Mouse (Mus musculus): ENCODE data around the gene 1700066M21Rik.

Gene 1700066M21Rik

GRCm38 (mm10) chr1:57392417-57392816 lies 15.0 kb downstream of the 1700066M21Rik start:
- DNase-seq (ENCODE audit: low read depth, low spot score) = no peak

DNA sequence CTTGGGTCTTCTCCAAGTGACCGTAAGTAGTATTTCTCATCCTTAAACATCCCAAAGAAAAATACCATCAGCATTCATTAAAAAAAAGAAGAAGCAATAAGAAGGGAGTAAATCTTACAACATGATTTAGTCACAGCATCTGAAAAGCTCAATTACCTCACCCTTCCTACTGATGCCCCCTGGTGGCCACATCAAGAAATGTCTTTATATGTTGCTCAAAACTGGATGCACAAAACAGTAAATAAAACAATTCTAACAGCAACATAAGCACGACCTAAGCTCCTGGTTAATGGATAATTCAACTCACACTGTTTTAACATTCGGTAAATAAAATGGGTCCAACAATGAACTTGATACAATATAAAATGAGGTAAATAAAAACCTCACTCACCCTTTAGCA lies 16.6 kb downstream of the 1700066M21Rik start:
- DNase-seq (ENCODE audit: low read depth, low spot score) = peak; percentile 84

DNA sequence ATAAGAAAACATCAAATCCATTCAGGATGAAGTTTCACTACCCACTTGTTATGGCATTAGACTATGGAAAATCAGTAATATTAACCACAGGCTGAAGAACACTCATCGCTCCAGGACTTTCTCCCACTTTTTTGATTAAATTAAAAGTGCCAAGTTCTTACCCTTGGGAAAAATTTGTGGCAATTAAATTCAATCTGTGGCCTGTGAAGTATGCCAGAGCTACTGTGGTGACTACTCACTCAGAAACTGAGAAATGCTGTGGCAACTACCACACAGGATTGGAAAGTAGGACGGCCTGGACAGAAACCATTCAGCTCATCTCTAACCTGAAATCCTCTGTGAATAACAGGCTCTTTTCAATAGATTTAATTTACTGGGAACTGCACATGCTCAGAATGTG lies 22.9 kb downstream of the 1700066M21Rik start:
- DNase-seq (ENCODE audit: low read depth, low spot score) = no peak

GRCm38 (mm10) chr1:57400877-57401276 lies 23.5 kb downstream of the 1700066M21Rik start:
- no peak for DNase-seq (ENCODE audit: low read depth, low spot score)

DNA sequence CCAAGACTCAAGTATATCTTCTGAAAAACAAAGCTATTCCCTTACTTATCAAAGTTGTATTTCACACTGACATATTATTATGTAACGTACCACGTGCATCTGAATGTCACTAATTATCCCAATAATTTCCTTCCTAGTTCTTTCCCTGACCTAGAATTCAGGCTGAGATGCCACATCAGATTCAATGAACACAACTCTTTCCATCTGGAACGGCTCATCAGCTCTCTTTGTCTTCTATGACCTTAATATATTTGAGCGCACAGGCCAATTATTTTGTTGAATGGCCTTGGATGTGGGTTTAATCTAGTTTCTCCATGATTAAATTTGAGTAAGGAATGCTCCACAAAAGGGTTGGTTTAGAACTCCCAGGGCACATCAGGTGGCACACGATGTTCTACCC lies 24.7 kb downstream of the 1700066M21Rik start:
- DNase-seq (ENCODE audit: low read depth, low spot score) = no peak

DNA sequence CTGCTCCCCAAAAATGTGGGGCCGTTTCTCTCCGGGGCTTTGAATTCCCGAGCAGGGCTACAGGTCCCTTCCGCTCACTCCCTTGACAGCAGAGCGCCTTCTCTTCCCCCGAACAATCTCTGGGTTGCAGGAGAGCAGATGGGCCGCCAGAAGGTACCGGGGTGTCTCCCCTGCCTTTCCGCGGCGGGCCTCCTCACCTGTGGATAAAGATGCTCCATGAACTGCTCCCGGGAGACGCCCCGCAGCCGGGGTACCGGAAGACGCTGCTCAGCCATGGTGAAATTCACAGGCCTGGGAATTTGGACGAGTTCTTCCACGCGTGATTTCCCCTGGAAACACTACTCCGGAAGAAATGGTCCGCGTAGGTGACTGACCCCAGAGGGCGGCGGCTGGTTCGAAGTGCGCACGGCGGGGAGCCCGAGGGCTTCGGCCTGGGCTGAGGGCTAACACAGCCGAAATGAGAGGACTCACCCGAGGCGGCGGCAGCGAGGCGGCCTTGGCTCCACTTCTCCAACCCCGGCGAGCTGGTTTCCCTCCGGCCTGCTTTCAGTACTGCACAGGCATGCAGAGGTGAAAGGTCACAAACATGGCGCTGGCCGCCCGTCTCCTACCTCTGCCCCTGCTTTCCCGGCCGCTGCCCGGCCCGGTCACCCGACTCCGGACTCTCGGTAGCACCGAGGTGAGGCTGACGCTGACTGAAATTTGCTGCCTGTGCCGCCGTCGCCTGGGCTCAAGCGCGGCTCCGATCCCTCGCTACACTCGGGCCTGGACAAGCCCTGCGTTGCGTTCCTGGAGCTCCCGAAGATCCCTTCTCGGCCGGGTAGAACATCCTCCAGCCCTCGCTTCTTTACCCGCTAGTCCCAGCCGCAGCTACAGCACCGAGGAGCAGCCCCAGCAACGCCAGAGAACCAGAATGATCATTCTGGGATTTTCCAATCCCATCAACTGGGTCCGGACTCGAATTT lies 29.0 kb downstream of the 1700066M21Rik start, which contains the start of the genes Maip1 and Tyw5:
Gene Maip1 (plus strand): TSS at position 142 of the 965 bp plus-strand sequence.
Gene Tyw5 (minus strand): TSS at position 915 of the 965 bp plus-strand sequence.
- DNase-seq (ENCODE audit: low read depth, low spot score) = peak; percentile 81

DNA sequence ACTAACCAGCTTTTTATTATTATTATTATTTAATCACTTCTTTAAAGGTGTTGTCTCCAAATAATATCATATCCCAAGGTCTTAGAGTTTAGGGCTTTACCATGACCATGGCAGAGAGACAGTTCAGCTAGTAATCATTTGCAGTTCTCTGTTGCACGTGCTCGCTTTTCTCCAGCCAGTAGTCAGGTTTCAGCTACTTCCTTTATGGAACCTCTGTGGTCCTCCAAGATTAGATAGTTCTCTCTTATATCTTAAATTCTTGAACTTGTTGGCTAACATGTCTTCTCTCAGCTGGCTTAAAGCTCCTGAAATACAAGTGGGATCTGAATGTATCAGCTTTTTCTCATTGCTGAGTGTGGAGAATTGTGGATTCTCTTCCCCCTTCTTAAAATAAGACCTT lies 31.6 kb downstream of the 1700066M21Rik start:
- no peak for DNase-seq (ENCODE audit: low read depth, low spot score)

DNA sequence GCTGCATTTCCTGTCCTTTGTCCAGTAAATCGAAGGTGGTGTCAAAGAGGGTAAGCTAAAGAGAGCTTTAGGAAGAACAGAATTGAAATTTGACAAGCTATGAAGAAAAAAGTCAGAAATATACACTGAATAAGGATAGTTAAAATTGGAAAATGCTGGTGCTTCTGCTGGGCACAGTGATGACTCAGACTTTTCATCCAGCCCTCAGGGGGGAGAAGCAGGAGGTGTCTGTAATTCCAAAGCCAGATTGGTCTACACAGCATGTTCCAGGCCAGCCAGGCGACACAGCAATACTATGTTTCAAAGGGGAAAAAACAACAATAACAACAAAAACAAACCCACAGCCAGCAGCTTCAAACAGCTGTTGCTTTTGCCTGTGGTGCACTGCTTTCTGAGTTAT lies 36.0 kb downstream of the 1700066M21Rik start:
- no peak for DNase-seq (ENCODE audit: low read depth, low spot score)

GRCm38 (mm10) chr1:57423696-57424095 lies 46.3 kb downstream of the 1700066M21Rik start:
- DNase-seq (ENCODE audit: low read depth, low spot score) = peak; percentile 68

- peak; percentile 86 for DNase-seq (ENCODE audit: low read depth, low spot score)
These were observed 51.2 kb downstream of the 1700066M21Rik start for GRCm38 (mm10) chr1:57428368-57429308.

- peak; percentile 16 for DNase-seq (ENCODE audit: low read depth, low spot score)
These were observed 52.5 kb downstream of the 1700066M21Rik start for GRCm38 (mm10) chr1:57429786-57430483.

DNA sequence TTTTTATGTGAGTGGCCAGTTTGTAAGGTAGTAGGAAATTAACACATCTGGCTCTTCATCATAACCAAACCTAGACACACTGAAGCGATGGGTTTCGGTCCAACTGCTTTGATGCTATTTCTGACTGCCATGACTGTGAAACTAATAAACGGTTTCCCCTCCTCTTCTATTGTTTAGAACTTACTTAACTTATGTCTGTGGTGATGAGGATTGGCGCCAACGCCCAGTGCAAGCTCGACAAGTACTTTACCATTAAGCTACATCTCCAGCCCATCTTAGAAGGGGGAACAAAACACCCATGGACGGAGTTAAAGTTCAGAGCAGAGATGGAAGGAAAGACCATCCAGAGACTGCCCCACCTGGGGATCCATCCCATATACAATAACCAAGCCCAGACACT lies 55.7 kb downstream of the 1700066M21Rik start:
- no peak for DNase-seq (ENCODE audit: low read depth, low spot score)

All from 3T3-L1 (cell line).